Mouse (Mus musculus): Measurements from ENCODE around the gene Rb1. TPM values are rescaled to one million over a fixed set of nuclear protein-coding genes. Genes with fewer than 3 reads are reported as not detected.

The Rb1 gene
- polyA plus RNA-seq, 1 experiment from 2014 or later: 48.6 TPM

GRCm38 (mm10) chr14:73323965-73324364, 1.7 kb downstream of the Rb1 start:
- WGBS (ENCODE audit: missing documents): 93% methylated on average over 2 of the region's 2 CpGs
- H3K4me3 ChIP-seq (ENCODE audit: inconsistent target): no peak overlapping the region
- peaks cover 3% of the 10 kb centered on the region; the same call in 1 of the 2 replicates for H3K36me3 ChIP-seq (ENCODE audit: inconsistent target)
- peaks cover 54% of the 10 kb centered on the region for H3K79me2 ChIP-seq (ENCODE audit: inconsistent target)
- no peak overlapping the region for H3K27ac ChIP-seq

- Histone ChIP-seq H3K36me3 (ENCODE audit: inconsistent target) (peaks cover 8% of the 10 kb centered on the region; the same call in 1 of the 2 replicates), H3K4me3 (ENCODE audit: inconsistent target) (no peak overlapping the region), H3K79me2 (ENCODE audit: inconsistent target) (peaks cover 70% of the 10 kb centered on the region), H3K27ac (no peak overlapping the region)
- 80% methylated on average over 2 of the region's 3 CpGs for WGBS (ENCODE audit: missing documents)
Observed at GRCm38 (mm10) chr14:73322142-73322541, 3.5 kb downstream of the Rb1 start.

GRCm38 (mm10) chr14:73316933-73317332, 8.7 kb downstream of the Rb1 start:
- H3K27ac ChIP-seq: no peak overlapping the region
- peaks cover 97% of the 10 kb centered on the region for H3K79me2 ChIP-seq (ENCODE audit: inconsistent target)
- no peak overlapping the region for H3K4me3 ChIP-seq (ENCODE audit: inconsistent target)
- peaks cover 8% of the 10 kb centered on the region; the same call in 1 of the 2 replicates for H3K36me3 ChIP-seq (ENCODE audit: inconsistent target)

- Histone ChIP-seq H3K4me3 (ENCODE audit: inconsistent target) (no peak overlapping the region), H3K36me3 (ENCODE audit: inconsistent target) (peaks cover 4% of the 10 kb centered on the region; the same call in 1 of the 2 replicates), H3K79me2 (ENCODE audit: inconsistent target) (peaks cover 97% of the 10 kb centered on the region), H3K27ac (no peak overlapping the region)
- WGBS (ENCODE audit: missing documents): 93% methylated on average over 4 of the region's 4 CpGs
Observed at GRCm38 (mm10) chr14:73313864-73314263, 11.8 kb downstream of the Rb1 start.

- WGBS (ENCODE audit: missing documents): 90% methylated on average over 5 of the region's 5 CpGs
- no peak overlapping the region for H3K27ac ChIP-seq
- H3K79me2 ChIP-seq (ENCODE audit: inconsistent target): peaks cover 97% of the 10 kb centered on the region
- no peaks in the 10 kb centered on the region; the same call in 1 of the 2 replicates for H3K36me3 ChIP-seq (ENCODE audit: inconsistent target)
- H3K4me3 ChIP-seq (ENCODE audit: inconsistent target): no peak overlapping the region
Observed at GRCm38 (mm10) chr14:73313396-73313795, 12.2 kb downstream of the Rb1 start.

GRCm38 (mm10) chr14:73312909-73313308, 12.7 kb downstream of the Rb1 start:
- WGBS (ENCODE audit: missing documents): 86% methylated on average over 5 of the region's 5 CpGs
- H3K27ac ChIP-seq: no peak overlapping the region
- no peak overlapping the region for H3K4me3 ChIP-seq (ENCODE audit: inconsistent target)
- H3K79me2 ChIP-seq (ENCODE audit: inconsistent target): peaks cover 100% of the 10 kb centered on the region
- no peaks in the 10 kb centered on the region for H3K36me3 ChIP-seq (ENCODE audit: inconsistent target)

- H3K79me2 ChIP-seq (ENCODE audit: inconsistent target): peaks cover 99% of the 10 kb centered on the region
- no peaks in the 10 kb centered on the region for H3K36me3 ChIP-seq (ENCODE audit: inconsistent target)
- H3K4me3 ChIP-seq (ENCODE audit: inconsistent target): no peak overlapping the region
- 90% methylated on average over 1 of the region's 1 CpGs for WGBS (ENCODE audit: missing documents)
- H3K27ac ChIP-seq: no peak overlapping the region
Observed at GRCm38 (mm10) chr14:73307490-73307889, 18.1 kb downstream of the Rb1 start.

- H3K36me3 ChIP-seq (ENCODE audit: inconsistent target): no peaks in the 10 kb centered on the region
- no peak overlapping the region for H3K27ac ChIP-seq
- H3K4me3 ChIP-seq (ENCODE audit: inconsistent target): no peak overlapping the region
- 24% methylated on average over 3 of the region's 3 CpGs for WGBS (ENCODE audit: missing documents)
- peaks cover 94% of the 10 kb centered on the region for H3K79me2 ChIP-seq (ENCODE audit: inconsistent target)
Observed at GRCm38 (mm10) chr14:73303193-73303592, 22.4 kb downstream of the Rb1 start.

GRCm38 (mm10) chr14:73301856-73302255, 23.8 kb downstream of the Rb1 start:
- H3K36me3 ChIP-seq (ENCODE audit: inconsistent target): peaks cover 7% of the 10 kb centered on the region; the same call in 1 of the 2 replicates
- H3K4me3 ChIP-seq (ENCODE audit: inconsistent target): no peak overlapping the region
- 88% methylated on average over 4 of the region's 4 CpGs for whole genome bisulfite sequencing (ENCODE audit: missing documents)
- no peak overlapping the region for H3K27ac ChIP-seq
- peaks cover 80% of the 10 kb centered on the region for H3K79me2 ChIP-seq (ENCODE audit: inconsistent target)

GRCm38 (mm10) chr14:73295512-73295911, 30.1 kb downstream of the Rb1 start:
- no peak overlapping the region for H3K27ac ChIP-seq
- H3K36me3 ChIP-seq (ENCODE audit: inconsistent target): peaks cover 26% of the 10 kb centered on the region
- peaks cover 21% of the 10 kb centered on the region; the same call in 1 of the 2 replicates for H3K79me2 ChIP-seq (ENCODE audit: inconsistent target)
- WGBS (ENCODE audit: missing documents): 100% methylated on average over 2 of the region's 2 CpGs
- no peak overlapping the region for H3K4me3 ChIP-seq (ENCODE audit: inconsistent target)

- H3K79me2 ChIP-seq (ENCODE audit: inconsistent target): peaks cover 3% of the 10 kb centered on the region; the same call in 1 of the 2 replicates
- WGBS (ENCODE audit: missing documents): 100% methylated on average over 2 of the region's 2 CpGs
- H3K27ac ChIP-seq: no peak overlapping the region
- no peak overlapping the region for H3K4me3 ChIP-seq (ENCODE audit: inconsistent target)
- H3K36me3 ChIP-seq (ENCODE audit: inconsistent target): peaks cover 26% of the 10 kb centered on the region
Observed at GRCm38 (mm10) chr14:73293616-73294015, 32.0 kb downstream of the Rb1 start.

- peaks cover 28% of the 10 kb centered on the region for H3K36me3 ChIP-seq (ENCODE audit: inconsistent target)
- H3K27ac ChIP-seq: no peak overlapping the region
- H3K4me3 ChIP-seq (ENCODE audit: inconsistent target): no peak overlapping the region
- H3K79me2 ChIP-seq (ENCODE audit: inconsistent target): no peaks in the 10 kb centered on the region
- 100% methylated on average over 1 of the region's 1 CpGs for WGBS (ENCODE audit: missing documents)
Observed at GRCm38 (mm10) chr14:73292434-73292833, 33.2 kb downstream of the Rb1 start.

- 21% methylated on average over 2 of the region's 2 CpGs for WGBS (ENCODE audit: missing documents)
- peaks cover 30% of the 10 kb centered on the region for H3K36me3 ChIP-seq (ENCODE audit: inconsistent target)
Observed at GRCm38 (mm10) chr14:73289915-73290314, 35.7 kb downstream of the Rb1 start.

GRCm38 (mm10) chr14:73280996-73281395, 44.6 kb downstream of the Rb1 start:
- H3K36me3 ChIP-seq (ENCODE audit: inconsistent target): peaks cover 27% of the 10 kb centered on the region
- H3K27ac ChIP-seq: no peak overlapping the region
- no peak overlapping the region for H3K4me3 ChIP-seq (ENCODE audit: inconsistent target)
- H3K79me2 ChIP-seq (ENCODE audit: inconsistent target): no peaks in the 10 kb centered on the region
- 71% methylated on average over 1 of the region's 1 CpGs for WGBS (ENCODE audit: missing documents)

More at GRCm38 (mm10) chr14:73289915-73290314, 35.7 kb downstream of the Rb1 start:
- Histone ChIP-seq H3K79me2 (ENCODE audit: inconsistent target) (no peaks in the 10 kb centered on the region), H3K4me3 (ENCODE audit: inconsistent target) (no peak overlapping the region), H3K27ac (no peak overlapping the region)

GRCm38 (mm10) chr14:73279096-73279495, 46.5 kb downstream of the Rb1 start:
- H3K79me2 ChIP-seq (ENCODE audit: inconsistent target): no peaks in the 10 kb centered on the region
- no peak overlapping the region for H3K4me3 ChIP-seq (ENCODE audit: inconsistent target)
- WGBS (ENCODE audit: missing documents): 99% methylated on average over 6 of the region's 6 CpGs
- H3K36me3 ChIP-seq (ENCODE audit: inconsistent target): peaks cover 25% of the 10 kb centered on the region
- no peak overlapping the region for H3K27ac ChIP-seq

- peaks cover 27% of the 10 kb centered on the region; the same call in 1 of the 2 replicates for H3K36me3 ChIP-seq (ENCODE audit: inconsistent target)
- H3K4me3 ChIP-seq (ENCODE audit: inconsistent target): no peak overlapping the region
- H3K79me2 ChIP-seq (ENCODE audit: inconsistent target): no peaks in the 10 kb centered on the region
- no peak overlapping the region for H3K27ac ChIP-seq
- 92% methylated on average over 5 of the region's 5 CpGs for WGBS (ENCODE audit: missing documents)
Observed at GRCm38 (mm10) chr14:73271807-73272206, 53.8 kb downstream of the Rb1 start.

Measured in macrophage (primary cell).